Mouse (Mus musculus) spleen, adult 2 months (tissue): ENCODE data around the gene Iqgap2.

Experiments
- CTCF ChIP-seq: fragments of 200-500 bp; IDR thresholded peaks from 2 replicates; pipeline ENCODE4 v1.5.1; 2011; ENCODE audit warnings: mild to moderate bottlenecking, inconsistent platforms; ENCODE audit not compliant: insufficient read depth, insufficient read length, insufficient replicate concordance; ENCODE audit errors: extremely low read depth
- POLR2A ChIP-seq: fragments of 200-500 bp; IDR thresholded peaks from 2 replicates; pipeline ENCODE4 v1.6.1; 2011; ENCODE audit warnings: low read depth, low read length, inconsistent platforms

DNA sequence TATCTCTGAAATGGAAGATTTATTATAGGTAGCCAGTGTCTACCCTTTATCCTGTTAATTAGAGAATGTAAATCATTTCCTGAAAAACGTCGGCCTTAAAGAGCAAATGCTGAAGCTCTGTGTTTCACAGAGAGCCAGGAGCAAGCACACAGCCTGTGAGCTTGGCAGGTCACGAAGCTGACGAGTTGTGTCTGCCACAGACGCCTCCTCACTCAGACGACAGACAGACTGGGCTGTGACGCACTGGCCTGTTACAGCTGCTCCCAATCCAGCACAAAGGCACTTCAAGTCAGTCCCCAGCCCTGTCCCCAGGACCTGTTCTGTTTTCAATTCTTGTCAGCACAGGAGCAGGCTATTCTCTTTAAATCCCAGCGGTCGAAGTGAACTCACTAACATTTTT lies 236.4 kb downstream of the Iqgap2 start:
- TF ChIP-seq POLR2A (no peak), CTCF (no peak)
